Mouse (Mus musculus) cerebellum, adult (tissue): Measurements from ENCODE around the gene Gaa.
A peak's percentile ranks its signal among the peaks of the same experiment; 100 is the strongest.

Source experiments
- ATAC-seq: cut with Nextera tagmentation; 2 replicates; pipeline ENCODE4 v1.9.2; 2017; ENCODE audit warnings: mild to moderate bottlenecking, moderate library complexity, mixed read lengths; ENCODE audit not compliant: insufficient number of reproducible peaks, low FRiP score, low TSS enrichment

Gaa gene

GRCm38 (mm10) chr11:119299391-119300245, 31.9 kb downstream of the Gaa start, which contains the start of gene Eif4a3:
TSS of gene Eif4a3 (minus strand) at chr11:119300089.
- ATAC-seq, result peak; percentile 95

GRCm38 (mm10) chr11:119300246-119300935, 32.7 kb downstream of the Gaa start:
- no peak for ATAC-seq

GRCm38 (mm10) chr11:119300986-119301385, 33.3 kb downstream of the Gaa start:
- no peak for ATAC-seq

- no peak for ATAC-seq
These were observed 37.4 kb downstream of the Gaa start for GRCm38 (mm10) chr11:119304904-119305712.

GRCm38 (mm10) chr11:119306762-119307657, 39.3 kb downstream of the Gaa start:
- ATAC-seq, result no peak

- ATAC-seq, result no peak
These were observed 39.9 kb downstream of the Gaa start, which contains the start of gene Card14 for GRCm38 (mm10) chr11:119307658-119307867. TSS of gene Card14 (plus strand) at chr11:119307768.

GRCm38 (mm10) chr11:119307916-119308315, 40.2 kb downstream of the Gaa start:
- ATAC-seq, result no peak

GRCm38 (mm10) chr11:119310621-119311020, 42.9 kb downstream of the Gaa start:
- ATAC-seq, result no peak

- ATAC-seq, result no peak
These were observed 46.7 kb downstream of the Gaa start for GRCm38 (mm10) chr11:119314252-119314936.

- ATAC-seq, result no peak
These were observed 49.0 kb downstream of the Gaa start for GRCm38 (mm10) chr11:119316720-119317119.

- ATAC-seq, result no peak
These were observed 54.8 kb downstream of the Gaa start for GRCm38 (mm10) chr11:119322521-119322920.

GRCm38 (mm10) chr11:119325068-119325467, 57.4 kb downstream of the Gaa start:
- no peak for ATAC-seq

- no peak for ATAC-seq
These were observed 62.9 kb downstream of the Gaa start for GRCm38 (mm10) chr11:119330592-119330991.

GRCm38 (mm10) chr11:119331970-119332369, 64.3 kb downstream of the Gaa start:
- no peak for ATAC-seq
